In the genomic region with DNA sequence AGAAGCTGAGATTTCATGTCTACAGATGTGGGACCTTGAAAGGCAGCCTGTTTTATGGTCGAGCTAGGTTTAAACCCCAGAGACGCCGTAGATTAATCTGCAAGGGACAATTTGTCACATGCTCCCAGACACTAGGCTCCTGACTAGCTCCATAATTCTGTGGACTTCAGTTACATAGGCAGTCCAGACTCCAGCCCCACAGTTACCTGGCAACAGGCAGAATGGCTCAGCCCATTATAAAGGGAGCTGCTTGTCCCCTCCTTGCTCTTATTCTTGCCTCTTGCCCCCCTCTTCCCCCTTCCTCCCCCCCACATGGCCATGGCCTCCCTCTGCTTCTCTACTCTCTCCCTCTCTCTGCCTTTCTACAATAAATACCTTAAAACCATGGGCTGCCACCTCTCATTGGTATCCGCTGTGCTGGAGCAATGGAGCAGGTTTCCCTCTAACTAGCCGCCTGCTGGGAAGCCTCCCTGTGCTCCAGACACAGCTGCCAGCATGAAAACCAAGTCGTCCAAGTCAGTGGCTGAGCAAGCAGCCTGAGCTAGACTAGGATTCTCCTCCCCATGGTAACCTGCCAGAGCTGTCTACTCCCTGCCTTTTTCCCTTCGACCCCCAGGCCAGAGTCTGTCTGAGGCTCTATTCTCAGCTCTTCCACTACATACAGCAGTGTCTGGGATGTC, we compare ENCODE assay signal across 13 mouse cellular contexts.
A peak's percentile ranks its signal among the peaks of the same experiment; 100 is the strongest.
DNase-seq lines count a peak whose midpoint lies in the region; ATAC-seq lines count a peak whose summit lies in the region.
"Had no signal": no experiment of that assay in that cellular context is flagged by ENCODE, and none has a peak within 500 bp of the region (broad histone marks: within the 10 kb centered on the region; RNA-seq: fewer than 3 reads in every experiment).

No protein-coding gene starts in this region.

- no peak overlapping the region for H3K4me2 ChIP-seq in forebrain, embryonic 15.5 days (replicated peaks)
- H3K4me2 ChIP-seq: embryonic facial prominence, embryonic 13.5 days; heart, embryonic 13.5 days; liver, embryonic 11.5 days had no signal

- H3K4me3 ChIP-seq in forebrain, embryonic 15.5 days: no peak overlapping the region
- H3K4me3 ChIP-seq: embryonic facial prominence, embryonic 13.5 days; heart, embryonic 13.5 days had no signal

- H3K9ac ChIP-seq in forebrain, embryonic 15.5 days (replicated peaks): no peak overlapping the region
- H3K9ac ChIP-seq: embryonic facial prominence, embryonic 13.5 days; heart, embryonic 13.5 days had no signal

- peak; percentile 53 for ATAC-seq in forebrain, embryonic 15.5 days (replicated peaks)
- ATAC-seq in activated CD4-positive, CD25-positive, alpha-beta regulatory T cell, adult 4 months: no peak

- H3K27me3 ChIP-seq in forebrain, embryonic 15.5 days: no peaks in the 10 kb centered on the region
- H3K27me3 ChIP-seq: embryonic facial prominence, embryonic 13.5 days; heart, embryonic 13.5 days had no signal

- no peaks in the 10 kb centered on the region for H3K36me3 ChIP-seq in forebrain, embryonic 15.5 days
- H3K36me3 ChIP-seq: embryonic facial prominence, embryonic 13.5 days; heart, embryonic 13.5 days had no signal

- intact Hi-C loops in heart, postnatal 25 days (cut with DNase I): no loop called here

- 44% methylated on average over 7 of the region's 7 CpGs for WGBS in forebrain, embryonic 15.5 days

- no peaks in the 10 kb centered on the region for H3K4me1 ChIP-seq in forebrain, embryonic 15.5 days
- H3K4me1 ChIP-seq: embryonic facial prominence, embryonic 13.5 days; heart, embryonic 13.5 days had no signal

- peak; percentile 55 for DNase-seq in Muller cell, postnatal 12 days (ENCODE audit: inconsistent ontology term)
- peak; percentile 2 for DNase-seq in cerebellum, adult 11 months
- DNase-seq in mesoderm, embryonic 11.5 days (ENCODE audit: low read depth, low spot score): peak; percentile 4
- DNase-seq in heart, postnatal 25 days (ENCODE audit: low spot score): no peak
- DNase-seq in urinary bladder, postnatal 10 days (ENCODE audit: low spot score): no peak
- no peak for DNase-seq in heart, adult 9 months (ENCODE audit: low spot score in 2 of 2)
- DNase-seq: thymus, postnatal 36 days had no signal

- no peaks in the 10 kb centered on the region for H3K9me3 ChIP-seq in forebrain, embryonic 15.5 days
- H3K9me3 ChIP-seq: embryonic facial prominence, embryonic 13.5 days; heart, embryonic 13.5 days had no signal

- H3K27ac ChIP-seq in forebrain, embryonic 15.5 days (replicated peaks): no peak overlapping the region
- H3K27ac ChIP-seq: embryonic facial prominence, embryonic 13.5 days; heart, embryonic 13.5 days; kidney, postnatal 0 days had no signal

Comparison
In these comparisons a context has a peak if more than half of its experiments do, and no peak if none do; other contexts are left out.
1. DNase-seq: peak in Muller cell, postnatal 12 days (single experiment), cerebellum, adult 11 months (single experiment) and mesoderm, embryonic 11.5 days (single experiment); none in heart, postnatal 25 days (single experiment), urinary bladder, postnatal 10 days (single experiment) and heart, adult 9 months (0 of 2).